Mouse (Mus musculus) bone marrow, adult 2 months (tissue): Measurements from ENCODE around the gene Rab40c. TPM values are rescaled to one million over a fixed set of nuclear protein-coding genes. Genes with fewer than 3 reads are reported as not detected.

Experiments
- H3K27ac ChIP-seq: fragments of 200-500 bp; 2 replicates; pipeline ENCODE4 v1.5.1; 2012; ENCODE audit warnings: low read depth, mild to moderate bottlenecking, control low read depth, inconsistent platforms, low read length; ENCODE audit not compliant: control insufficient read depth, poor library complexity, insufficient read depth
- H3K4me1 ChIP-seq: fragments of 200-500 bp; 2 replicates; pipeline ENCODE4 v1.6.1; 2011; ENCODE audit warnings: low read length; ENCODE audit not compliant: control insufficient read depth, insufficient read depth
- H3K4me3 ChIP-seq: fragments of 200-500 bp; replicated peaks from 2 replicates; pipeline ENCODE3; 2011; ENCODE audit warnings: mild to moderate bottlenecking, low read depth, low read length, control low read depth; ENCODE audit not compliant: control insufficient read depth
- CTCF ChIP-seq: fragments of 200-500 bp; IDR thresholded peaks from 2 replicates; pipeline ENCODE4 v1.5.1; 2011; ENCODE audit warnings: low read length, control low read depth; ENCODE audit not compliant: control insufficient read depth, insufficient read depth
- POLR2A ChIP-seq: fragments of 200-500 bp; IDR thresholded peaks from 2 replicates; pipeline ENCODE4 v1.6.1; 2011; ENCODE audit warnings: low read depth, mild to moderate bottlenecking, control low read depth, low read length, borderline replicate concordance; ENCODE audit not compliant: control insufficient read depth
- WGBS: fragments of 180-500 bp; shearing (Covaris S2); methylation state at CpG from one replicate; pipeline ENCODE4 v1.1.7; 2018; 5-methylcytosine and 5-hydroxymethylcytosine counted together
- polyA plus RNA-seq: library from polyadenylated mRNA; stranded (reverse); fragments of >200 nt; gene quantifications from 2 replicates; pipeline ENCODE4 v1.2.4, GENCODE M21; 2011; ENCODE audit warnings: low replicate concordance; ENCODE audit not compliant: missing spikeins, insufficient read depth, insufficient read length

The Rab40c gene
- polyA plus RNA-seq, 1 experiment = 6.9 TPM

DNA sequence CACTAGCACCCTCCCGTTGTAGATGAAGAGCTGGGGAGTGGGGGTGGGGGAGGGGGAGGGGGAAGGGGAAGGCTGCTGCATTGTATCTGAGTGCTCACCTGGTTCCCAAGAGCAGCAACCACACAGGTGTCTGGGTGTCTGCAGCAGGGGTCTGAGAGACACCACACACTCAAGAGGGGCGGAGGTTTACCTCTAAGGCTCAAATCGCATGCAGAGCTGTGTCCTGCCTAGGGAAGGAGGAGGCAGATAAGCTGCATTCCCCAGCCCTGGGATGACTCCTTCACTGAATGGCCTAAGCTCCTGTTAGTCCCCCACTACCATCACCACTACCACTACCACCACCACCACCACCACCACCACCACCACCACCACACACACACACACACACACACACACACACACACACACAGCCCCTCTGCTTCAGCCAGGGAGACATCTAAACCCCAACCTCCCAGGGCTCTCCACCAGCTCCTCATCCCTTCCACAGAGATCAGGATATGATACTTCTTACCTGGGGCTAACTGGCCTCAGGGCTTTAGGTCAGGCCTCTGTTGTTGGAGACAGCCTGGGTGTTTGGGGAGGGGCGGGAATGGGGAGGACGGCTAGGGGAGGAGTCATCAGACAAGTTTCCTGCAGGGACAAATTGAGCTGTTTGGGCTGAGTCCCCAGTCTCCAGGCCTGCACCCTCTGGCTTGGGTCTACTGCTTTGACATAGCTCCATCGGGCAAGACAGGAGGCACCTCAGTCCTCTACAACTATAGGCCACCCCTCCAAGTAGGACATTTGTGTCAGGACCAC is 25.0 kb upstream of the Rab40c start, which contains the start of the genes Pigq and Nhlrc4:
Gene Pigq, minus strand, starts transcription at position 571 of the 798 bp plus-strand sequence.
Gene Nhlrc4, minus strand, starts transcription at position 596 of the 798 bp plus-strand sequence.
- peak within 1 kb of the TSS; percentile 87 for H3K27ac ChIP-seq
- 74% methylated on average over 6 of the region's 6 CpGs for WGBS
- peaks cover 4% of the 10 kb centered on the region; the same call in 1 of the 2 replicates for H3K4me1 ChIP-seq
- H3K4me3 ChIP-seq = peak within 1 kb of the TSS; percentile 12
- TF ChIP-seq CTCF (no peak), POLR2A (no peak)

DNA sequence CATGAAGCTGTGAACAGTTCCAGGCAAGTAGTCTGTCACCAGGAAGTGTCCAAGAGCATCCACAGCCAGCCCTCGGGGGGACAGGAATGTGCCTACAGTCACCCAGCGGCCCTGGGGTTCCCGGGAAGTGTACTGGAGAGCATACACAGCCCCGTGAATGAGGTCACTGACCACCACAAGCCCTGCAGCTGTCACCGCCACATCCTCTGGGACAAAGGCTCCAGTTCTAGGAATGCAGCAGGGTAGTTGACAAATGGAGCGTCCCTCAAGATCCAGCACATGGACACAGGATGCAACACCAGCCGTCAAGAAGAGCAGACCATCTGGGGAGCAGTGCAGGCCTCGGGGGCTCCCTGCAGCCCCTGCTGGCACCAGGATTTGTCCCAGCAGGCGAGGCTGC is 24.2 kb upstream of the Rab40c start:
- Histone ChIP-seq H3K4me1 (peaks cover 4% of the 10 kb centered on the region; the same call in 1 of the 2 replicates), H3K27ac (peak overlapping the region; percentile 87), H3K4me3 (peak overlapping the region; percentile 12)
- no peak for TF ChIP-seq POLR2A
- TF ChIP-seq CTCF = no peak
- 90% methylated on average over 9 of the region's 9 CpGs for WGBS

DNA sequence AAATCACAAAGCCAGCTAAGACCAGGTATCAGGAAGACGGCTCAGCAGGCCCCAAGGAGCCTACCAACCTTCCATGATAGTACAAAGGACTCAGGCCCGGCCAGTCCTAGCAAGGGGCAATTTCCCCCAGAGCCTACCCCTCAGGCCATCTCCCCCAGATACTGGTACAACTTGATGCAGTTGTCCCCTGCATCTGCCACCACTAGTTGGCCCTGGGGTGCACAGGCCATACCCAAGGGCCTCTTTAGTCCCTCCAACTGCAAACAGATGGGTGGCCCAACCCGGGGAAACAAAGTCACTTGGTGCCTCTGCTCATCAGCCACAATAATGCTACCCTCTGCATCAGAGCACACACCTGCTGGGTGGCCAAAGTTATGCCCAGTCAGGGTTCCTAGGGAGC is 23.7 kb upstream of the Rab40c start:
- peak overlapping the region; percentile 87 for H3K27ac ChIP-seq
- WGBS = 57% methylated on average over 3 of the region's 3 CpGs
- peaks cover 4% of the 10 kb centered on the region; the same call in 1 of the 2 replicates for H3K4me1 ChIP-seq
- TF ChIP-seq CTCF = no peak; the same call in 1 of the 2 replicates
- no peak for TF ChIP-seq POLR2A
- H3K4me3 ChIP-seq = no peak overlapping the region

DNA sequence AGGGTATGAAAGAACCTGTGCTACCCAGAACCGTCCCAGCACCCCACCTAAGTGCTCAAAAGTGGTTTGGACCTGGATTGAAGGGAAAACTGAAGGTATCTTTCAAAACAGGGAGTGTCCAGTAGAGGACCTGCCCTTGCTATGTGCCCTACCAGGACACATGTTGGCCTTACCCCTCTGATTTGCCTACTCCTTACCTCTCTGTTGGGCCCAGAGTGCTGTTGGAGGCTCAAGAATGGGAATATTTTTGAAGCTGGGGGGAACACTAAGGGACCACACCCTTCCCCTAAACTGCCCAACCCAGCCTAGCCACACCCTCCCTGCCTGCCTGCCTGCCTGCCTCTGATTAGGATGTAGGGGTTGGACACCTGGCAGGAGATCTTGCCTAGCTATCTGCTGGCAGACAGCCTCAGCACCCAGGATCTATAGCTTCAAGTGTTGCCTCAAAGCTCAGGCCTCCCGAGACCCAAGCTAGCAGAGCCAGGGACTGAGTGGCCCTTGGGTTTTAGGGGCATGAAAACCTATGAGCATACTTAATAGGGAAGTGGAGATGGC is 23.1 kb upstream of the Rab40c start:
- Histone ChIP-seq H3K27ac (peak overlapping the region; percentile 87), H3K4me3 (peak overlapping the region; percentile 96), H3K4me1 (peaks cover 4% of the 10 kb centered on the region; the same call in 1 of the 2 replicates)
- no peak for TF ChIP-seq CTCF
- no peak for TF ChIP-seq POLR2A
- 70% methylated on average over 2 of the region's 2 CpGs for WGBS

DNA sequence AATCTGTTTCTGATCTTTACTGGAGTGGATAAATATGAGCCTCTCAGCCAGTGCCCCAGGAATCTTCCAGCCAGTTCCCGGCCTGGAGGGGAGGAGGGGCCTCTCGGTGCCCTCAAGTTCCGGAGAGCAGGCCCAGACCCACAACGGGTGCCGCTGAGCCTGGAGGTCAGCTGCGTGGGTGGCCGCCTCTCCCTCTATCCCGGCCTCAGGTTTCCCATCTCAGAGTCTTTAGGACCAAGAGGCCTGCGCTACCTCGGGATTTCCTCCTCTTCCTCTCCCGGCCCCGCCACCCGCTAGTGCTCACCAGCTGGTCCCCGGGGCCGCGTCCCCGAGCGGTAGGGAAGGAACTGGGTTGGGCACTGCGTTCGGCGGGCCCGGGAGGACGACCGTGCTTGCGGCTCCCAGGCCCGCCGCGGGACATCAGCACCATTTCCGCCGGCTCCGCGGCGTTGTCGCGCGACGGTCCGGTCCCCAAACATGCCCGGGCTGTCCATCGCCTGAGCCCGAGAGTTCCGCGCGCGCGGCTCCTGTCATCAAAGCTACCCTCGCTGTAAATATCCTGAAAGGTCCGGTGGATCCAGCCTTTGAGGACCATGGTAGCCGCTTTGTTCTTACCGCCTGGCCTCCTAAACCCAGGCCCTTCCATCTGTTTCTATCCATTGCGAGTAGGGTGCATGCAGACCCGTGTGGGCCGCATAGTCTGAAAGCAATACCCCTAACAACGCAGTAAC is 22.1 kb upstream of the Rab40c start:
- TF ChIP-seq POLR2A (peak; percentile 58; the same call in 1 of the 2 replicates), CTCF (no peak)
- 3% methylated on average over 54 of the region's 54 CpGs for WGBS
- peak overlapping the region; percentile 96 for H3K4me3 ChIP-seq
- H3K27ac ChIP-seq = peak overlapping the region; percentile 86
- H3K4me1 ChIP-seq = peaks cover 4% of the 10 kb centered on the region; the same call in 1 of the 2 replicates

DNA sequence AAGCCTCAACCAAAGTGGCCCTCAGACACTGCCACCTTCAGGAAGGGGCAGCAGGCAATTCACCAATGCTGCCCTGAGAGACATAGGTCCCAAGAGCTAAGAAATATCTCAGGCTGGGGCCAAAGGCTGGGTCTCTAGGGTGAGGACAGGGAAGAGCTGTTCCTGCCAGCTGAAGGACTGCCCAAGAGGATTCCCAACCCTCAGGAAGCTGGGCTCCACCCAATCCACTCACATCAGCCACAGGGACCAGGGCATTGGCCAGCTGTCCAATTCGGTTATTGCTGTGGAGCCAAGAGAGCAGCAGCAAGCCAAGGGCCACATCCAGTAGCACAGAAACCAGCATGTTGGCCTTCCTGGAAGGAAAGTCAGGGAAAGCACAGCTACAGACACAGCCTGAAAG is 15.0 kb upstream of the Rab40c start:
- no peak overlapping the region for H3K27ac ChIP-seq
- TF ChIP-seq POLR2A (no peak), CTCF (no peak)
- H3K4me1 ChIP-seq = no peaks in the 10 kb centered on the region; the same call in 1 of the 2 replicates
- WGBS = 94% methylated on average over 1 of the region's 1 CpGs
- H3K4me3 ChIP-seq = no peak overlapping the region

DNA sequence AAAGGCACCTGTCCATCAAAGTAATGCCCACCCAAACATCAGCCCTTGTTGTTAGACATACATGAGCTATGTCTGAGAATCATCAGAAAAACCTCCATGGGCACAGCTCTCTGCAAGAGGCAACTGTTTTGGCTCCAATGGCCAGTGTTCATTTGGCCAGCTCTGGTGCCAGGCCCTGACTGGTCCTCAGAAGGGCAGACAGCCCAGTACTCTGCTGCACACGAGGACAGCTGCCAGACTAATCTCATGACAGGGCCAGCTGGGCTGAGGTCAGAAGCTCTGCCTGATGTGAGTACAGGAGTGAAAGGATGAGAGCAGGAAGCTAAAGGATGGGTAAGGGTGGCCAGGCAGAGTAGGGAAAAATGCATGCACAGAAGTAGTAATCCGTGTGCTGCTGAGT is 5.8 kb upstream of the Rab40c start:
- H3K27ac ChIP-seq = no peak overlapping the region
- 83% methylated on average over 2 of the region's 2 CpGs for WGBS
- no peaks in the 10 kb centered on the region for H3K4me1 ChIP-seq
- H3K4me3 ChIP-seq = no peak overlapping the region
- no peak for TF ChIP-seq CTCF
- TF ChIP-seq POLR2A = no peak

DNA sequence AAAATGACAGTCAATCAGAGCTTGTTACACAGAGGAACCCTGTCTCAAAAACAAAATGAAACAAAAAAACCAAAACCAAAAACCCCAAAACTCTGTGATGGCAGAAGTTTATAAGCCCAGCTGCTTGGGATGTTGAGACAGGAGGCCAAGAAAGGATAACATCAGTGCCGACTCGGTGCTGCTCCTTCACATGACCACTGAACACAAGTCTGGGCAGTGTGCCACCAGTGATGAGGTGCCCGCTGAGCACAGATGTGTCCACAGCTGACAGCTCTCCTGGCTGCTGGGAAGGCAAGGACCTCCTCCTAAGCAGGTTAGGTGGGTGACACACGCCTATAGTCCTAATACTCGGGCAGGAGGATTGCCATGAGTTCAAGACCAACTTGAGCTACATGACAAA is 2.6 kb upstream of the Rab40c start:
- H3K4me1 ChIP-seq = peaks cover 2% of the 10 kb centered on the region; the same call in 1 of the 2 replicates
- TF ChIP-seq CTCF = no peak
- no peak for TF ChIP-seq POLR2A
- H3K4me3 ChIP-seq = no peak overlapping the region
- H3K27ac ChIP-seq = no peak overlapping the region
- WGBS = 40% methylated on average over 5 of the region's 5 CpGs
